Comparison of ENCODE assay signal across 8 mouse cellular contexts in the genomic region with DNA sequence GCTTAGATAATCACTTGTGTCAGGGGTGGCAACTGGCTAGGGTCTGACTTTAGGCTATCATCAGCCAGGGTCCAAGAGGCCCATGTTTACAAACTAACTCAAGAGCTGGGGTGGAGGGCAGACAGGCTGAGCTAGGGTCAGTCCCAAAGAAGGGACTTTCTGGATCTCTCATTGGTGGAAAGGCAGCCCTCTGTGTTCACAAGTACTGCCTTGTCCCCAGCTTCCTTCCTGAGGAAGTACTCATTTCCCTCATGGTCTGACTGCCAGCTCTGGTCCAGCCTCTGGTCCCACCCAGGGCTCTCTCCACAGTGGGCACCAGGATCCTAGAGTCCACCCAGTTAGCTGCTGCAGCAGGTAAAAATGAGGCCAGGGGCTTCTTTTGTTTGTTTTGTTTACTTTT. TPM values are rescaled to one million over a fixed set of nuclear protein-coding genes. Genes with fewer than 3 reads are reported as not detected.
DNase-seq lines count a peak whose midpoint lies in the region; ATAC-seq lines count a peak whose summit lies in the region.

No protein-coding gene starts in this region.

- H3K4me2 ChIP-seq in lung, embryonic 16.5 days (ENCODE audit: low read depth, low read length), result no peak overlapping the region

- H3K9ac ChIP-seq in lung, embryonic 16.5 days (ENCODE audit: low read length), result no peak overlapping the region

- peak; percentile 23 for DNase-seq in gastrocnemius, adult 18-20 months (ENCODE audit: low spot score)
- no peak for DNase-seq in gastrocnemius, adult 8-10 months (ENCODE audit: low spot score in 2 of 2)
- peak; percentile 99 for DNase-seq in heart, adult 11 months
- DNase-seq in kidney, adult 8-10 months, result peak; percentile 46 to 59
- no peak for DNase-seq in cerebellum, adult 9-11 months
- no peak for DNase-seq in yolk sac, embryonic 10.5 days (ENCODE audit: low spot score)
- DNase-seq in left cerebral cortex, postnatal 14 days (ENCODE audit: low spot score in 2 of 2), result no peak

- H3K4me1 ChIP-seq in lung, embryonic 16.5 days (replicated peaks; ENCODE audit: control insufficient read depth, insufficient read depth, low read length), result no peaks in the 10 kb centered on the region

- peaks cover 21% of the 10 kb centered on the region for H3K36me3 ChIP-seq in lung, embryonic 16.5 days (ENCODE audit: control insufficient read depth, insufficient read depth, low read length)

- no peaks in the 10 kb centered on the region for H3K27me3 ChIP-seq in lung, embryonic 16.5 days (ENCODE audit: control insufficient read depth, insufficient read depth, low read depth, low read length)

- peak; percentile 89 for ATAC-seq in lung, embryonic 16.5 days (ENCODE audit: low read depth)

- intact Hi-C loops in left cerebral cortex, postnatal 14 days (cut with DNase I), result loop anchor here (5.0 kb wide), 1 partner anchor 113 kb away; no protein-coding TSS in a partner anchor

- no peaks in the 10 kb centered on the region for H3K9me3 ChIP-seq in lung, embryonic 16.5 days (ENCODE audit: control insufficient read depth, low read length)

- H3K27ac ChIP-seq in lung, embryonic 16.5 days (ENCODE audit: low read length), result peak overlapping the region; percentile 93

- no peak overlapping the region for H3K4me3 ChIP-seq in lung, embryonic 16.5 days (ENCODE audit: low read length)

RNA-seq across cellular contexts. Expression of a gene that starts 60.0 kb away (rescaled TPM):
- 100 to 1,000 TPM; 102 to 112 TPM for total RNA-seq in gastrocnemius, adult 18-20 months (2021)
- total RNA-seq in gastrocnemius, adult 8-10 months (2022), result 100 to 1,000 TPM; 109 to 119 (median 112) TPM
- 165 and 170 TPM in 2 replicates for polyA plus RNA-seq in lung, embryonic 16.5 days (2015; fragmentation: Nextera tagmentation; extraction: Ambion mirVana)
- 100 to 1,000 TPM; 205 to 240 TPM for total RNA-seq in left cerebral cortex, postnatal 14 days (2021)

Comparison
In these comparisons a context has a peak if more than half of its experiments do, and no peak if none do; other contexts are left out.
1. DNase-seq: peak in gastrocnemius, adult 18-20 months (single experiment), heart, adult 11 months (single experiment) and kidney, adult 8-10 months (2 of 2); none in gastrocnemius, adult 8-10 months (0 of 2), cerebellum, adult 9-11 months (single experiment), yolk sac, embryonic 10.5 days (single experiment) and left cerebral cortex, postnatal 14 days (0 of 2).